Mouse (Mus musculus): Measurements from ENCODE around the gene Rsbn1l. TPM values are rescaled to one million over a fixed set of nuclear protein-coding genes. Genes with fewer than 3 reads are reported as not detected.

Rsbn1l gene
- 3.4 and 4.1 TPM in 2 replicates for polyA plus RNA-seq (2015; fragmentation: Nextera tagmentation; extraction: Ambion mirVana)

DNA sequence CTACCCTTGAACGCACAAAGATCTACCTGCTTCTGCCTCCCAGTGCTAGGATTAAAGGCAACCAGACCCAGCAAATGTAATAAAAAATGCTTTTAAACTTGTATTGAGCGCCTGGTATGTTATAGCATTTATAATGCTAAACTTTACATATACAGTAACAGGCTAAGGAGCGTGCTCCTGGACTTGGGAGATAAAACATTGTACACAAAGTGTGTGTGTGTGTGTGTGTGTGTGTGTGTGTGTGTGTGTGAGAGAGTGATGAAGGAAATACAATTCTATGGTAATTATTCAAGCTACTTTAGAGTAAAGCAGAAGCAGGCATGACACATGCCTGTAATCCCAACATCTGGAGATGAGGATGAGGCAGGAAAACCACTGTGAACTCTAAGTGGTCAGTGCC lies at the start of gene Rsbn1l:
Gene Rsbn1l (minus strand): TSS at position 101 of the 400 bp plus-strand sequence.
- Histone ChIP-seq H3K4me1 (replicated peaks) (peaks cover 9% of the 10 kb centered on the region), H3K36me3 (no peaks in the 10 kb centered on the region), H3K9me3 (no peaks in the 10 kb centered on the region), H3K9ac (no peak within 1 kb of the TSS), H3K4me3 (no peak within 1 kb of the TSS), H3K4me2 (no peak within 1 kb of the TSS), H3K27me3 (no peaks in the 10 kb centered on the region), H3K27ac (replicated peaks) (no peak within 1 kb of the TSS)
- 95% methylated on average over 3 of the region's 3 CpGs for WGBS
- ATAC-seq (ENCODE audit: low FRiP score, low read depth): no peak

DNA sequence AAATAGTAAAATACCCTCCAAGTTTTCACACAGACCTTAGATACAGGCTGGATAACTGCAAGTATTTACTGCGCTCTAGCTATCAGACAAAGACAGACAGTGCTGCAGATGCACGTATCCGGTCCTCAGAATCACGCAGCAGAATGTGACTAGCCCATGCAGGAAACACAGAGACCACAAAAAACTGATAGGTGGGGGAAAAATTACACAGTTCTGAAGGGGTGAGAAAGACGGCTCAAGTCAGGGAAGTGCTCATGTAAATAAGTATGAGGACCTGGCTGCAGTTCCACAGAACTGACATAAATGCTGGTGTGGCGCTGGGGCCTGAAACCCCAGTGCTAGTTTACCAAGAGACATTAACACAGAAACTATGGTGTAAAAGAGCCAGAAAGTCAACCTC lies 46.5 kb upstream of the Rsbn1l start:
- H3K27me3 ChIP-seq: no peaks in the 10 kb centered on the region
- no peaks in the 10 kb centered on the region for H3K4me1 ChIP-seq (replicated peaks)
- no peak overlapping the region for H3K4me2 ChIP-seq
- 94% methylated on average over 6 of the region's 6 CpGs for whole genome bisulfite sequencing
- no peaks in the 10 kb centered on the region for H3K9me3 ChIP-seq
- no peak overlapping the region for H3K4me3 ChIP-seq
- peaks cover 65% of the 10 kb centered on the region for H3K36me3 ChIP-seq
- no peak overlapping the region for H3K9ac ChIP-seq
- H3K27ac ChIP-seq (replicated peaks): no peak overlapping the region
- ATAC-seq (ENCODE audit: low FRiP score, low read depth): no peak

DNA sequence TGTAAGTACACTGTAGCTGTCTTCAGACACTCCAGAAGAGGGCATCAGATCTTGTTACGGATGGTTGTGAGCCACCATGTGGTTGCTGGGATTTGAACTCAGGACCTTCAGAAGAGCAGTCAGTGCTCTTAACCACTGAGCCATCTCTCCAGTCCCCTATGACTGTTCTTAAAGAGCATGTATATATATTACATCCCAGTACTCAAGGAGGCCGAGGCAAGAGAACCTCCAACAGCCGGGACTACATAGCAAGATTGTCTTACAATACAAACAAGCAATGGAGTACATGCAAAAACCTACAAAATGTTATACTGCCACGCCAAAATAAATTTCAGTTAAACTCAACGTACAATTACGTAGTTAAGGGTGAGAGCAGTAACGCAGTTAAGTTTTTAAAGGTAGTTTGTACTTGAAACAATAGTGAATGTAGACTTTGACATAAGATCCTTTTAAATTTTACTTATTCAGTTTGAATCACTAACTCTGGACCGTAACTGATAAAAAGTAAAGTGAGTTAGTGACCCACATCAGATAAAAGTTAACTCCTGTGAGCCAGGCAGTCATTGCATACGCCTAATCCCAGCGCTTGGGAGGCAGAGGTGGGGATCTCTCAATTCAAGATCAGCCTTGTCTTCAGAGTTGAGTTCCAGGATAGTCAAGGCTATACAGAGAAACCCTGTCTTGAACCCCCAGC lies 45.6 kb upstream of the Rsbn1l start:
- Histone ChIP-seq H3K27ac (replicated peaks) (no peak overlapping the region), H3K9me3 (no peaks in the 10 kb centered on the region), H3K4me2 (no peak overlapping the region), H3K9ac (no peak overlapping the region), H3K27me3 (no peaks in the 10 kb centered on the region), H3K4me1 (replicated peaks) (no peaks in the 10 kb centered on the region), H3K4me3 (no peak overlapping the region), H3K36me3 (peaks cover 69% of the 10 kb centered on the region)
- no peak for ATAC-seq (ENCODE audit: low FRiP score, low read depth)
- WGBS: 99% methylated on average over 10 of the region's 10 CpGs

DNA sequence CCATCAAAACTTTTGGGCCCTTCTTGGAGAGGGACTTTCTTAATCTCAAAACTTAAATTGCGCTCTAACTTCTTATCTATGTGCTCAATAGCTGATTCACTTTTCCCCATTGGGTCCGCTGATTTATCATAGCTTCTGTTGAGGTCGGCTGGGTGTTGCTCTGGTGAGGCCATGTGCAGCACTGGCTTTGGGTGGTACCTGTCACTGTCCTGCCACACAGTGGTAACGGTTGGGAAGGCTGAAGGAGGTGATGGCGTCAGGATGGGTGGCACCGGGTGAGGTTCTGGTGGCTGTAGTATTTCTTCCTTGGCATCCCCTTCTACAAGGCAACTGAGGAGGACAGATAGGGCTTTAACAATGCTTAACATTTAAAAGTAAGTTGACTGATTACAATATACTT lies 42.2 kb upstream of the Rsbn1l start:
- Histone ChIP-seq H3K9me3 (no peaks in the 10 kb centered on the region), H3K4me1 (replicated peaks) (no peaks in the 10 kb centered on the region), H3K4me3 (no peak overlapping the region), H3K36me3 (peaks cover 80% of the 10 kb centered on the region), H3K9ac (no peak overlapping the region), H3K27me3 (no peaks in the 10 kb centered on the region), H3K4me2 (no peak overlapping the region), H3K27ac (replicated peaks) (no peak overlapping the region)
- 96% methylated on average over 6 of the region's 6 CpGs for WGBS
- no peak for ATAC-seq (ENCODE audit: low FRiP score, low read depth)

DNA sequence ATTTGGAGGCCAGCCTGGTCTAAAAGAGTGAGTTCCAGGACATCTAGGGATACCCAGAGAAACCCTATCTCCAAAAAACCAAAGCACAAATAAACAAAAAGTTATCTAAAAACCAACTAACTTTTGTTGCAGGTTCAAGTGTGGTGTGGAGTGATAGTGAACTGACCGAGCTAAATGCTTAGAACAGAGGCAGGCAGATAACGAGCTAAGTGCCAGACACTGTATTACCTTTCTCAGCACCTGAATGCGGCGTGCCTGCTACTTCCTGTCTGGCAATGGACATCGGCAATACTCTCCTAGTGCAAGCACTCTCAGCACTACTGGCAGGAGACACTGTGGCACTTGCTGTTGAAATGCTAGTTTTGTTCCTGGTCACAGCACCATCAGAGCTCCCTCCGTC lies 41.4 kb upstream of the Rsbn1l start:
- H3K36me3 ChIP-seq: peaks cover 74% of the 10 kb centered on the region
- H3K27ac ChIP-seq (replicated peaks): no peak overlapping the region
- H3K9ac ChIP-seq: no peak overlapping the region
- no peak overlapping the region for H3K4me2 ChIP-seq
- H3K9me3 ChIP-seq: no peaks in the 10 kb centered on the region
- H3K27me3 ChIP-seq: no peaks in the 10 kb centered on the region
- 97% methylated on average over 6 of the region's 6 CpGs for WGBS
- ATAC-seq (ENCODE audit: low FRiP score, low read depth): no peak
- H3K4me1 ChIP-seq (replicated peaks): no peaks in the 10 kb centered on the region
- no peak overlapping the region for H3K4me3 ChIP-seq

DNA sequence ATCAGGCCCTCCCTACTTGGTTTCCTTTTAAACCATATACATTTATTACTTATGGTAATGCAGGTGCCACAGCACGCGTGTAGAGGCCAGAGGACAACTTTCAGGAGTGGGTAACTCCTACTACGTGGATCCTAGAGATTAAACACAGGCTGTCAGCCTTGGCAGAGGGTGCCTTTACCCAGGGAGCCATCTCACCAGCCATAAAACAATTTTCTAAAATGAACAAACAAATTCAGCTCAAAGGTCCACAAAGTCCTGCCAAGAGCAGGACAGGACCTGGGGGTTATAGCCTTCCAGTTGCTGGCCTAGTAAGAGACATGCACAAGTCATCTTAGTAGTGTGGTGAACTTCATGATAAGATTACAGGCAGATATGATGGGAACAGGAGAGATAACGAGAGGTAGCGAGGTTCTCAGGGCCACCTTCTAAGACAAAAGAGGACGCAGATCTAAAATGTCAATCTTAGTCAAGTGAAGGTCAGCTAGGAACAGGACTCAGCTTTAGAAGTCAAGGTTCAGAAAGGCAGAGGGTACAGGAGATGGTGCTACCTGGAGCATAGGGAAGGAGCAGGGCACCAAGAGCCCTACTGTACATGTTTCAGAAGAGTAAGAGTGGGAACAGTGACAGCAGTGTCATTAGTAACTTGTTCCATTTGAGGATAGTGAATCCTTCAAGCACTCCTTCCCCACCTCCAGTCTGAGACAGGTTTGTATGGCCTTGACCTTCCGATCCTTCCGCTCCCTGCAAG lies 34.0 kb upstream of the Rsbn1l start:
- Histone ChIP-seq H3K27me3 (no peaks in the 10 kb centered on the region), H3K36me3 (peaks cover 57% of the 10 kb centered on the region), H3K9me3 (no peaks in the 10 kb centered on the region), H3K4me1 (replicated peaks) (no peaks in the 10 kb centered on the region), H3K4me3 (no peak overlapping the region), H3K4me2 (no peak overlapping the region), H3K27ac (replicated peaks) (no peak overlapping the region), H3K9ac (no peak overlapping the region)
- WGBS: 94% methylated on average over 8 of the region's 8 CpGs
- ATAC-seq (ENCODE audit: low FRiP score, low read depth): no peak

DNA sequence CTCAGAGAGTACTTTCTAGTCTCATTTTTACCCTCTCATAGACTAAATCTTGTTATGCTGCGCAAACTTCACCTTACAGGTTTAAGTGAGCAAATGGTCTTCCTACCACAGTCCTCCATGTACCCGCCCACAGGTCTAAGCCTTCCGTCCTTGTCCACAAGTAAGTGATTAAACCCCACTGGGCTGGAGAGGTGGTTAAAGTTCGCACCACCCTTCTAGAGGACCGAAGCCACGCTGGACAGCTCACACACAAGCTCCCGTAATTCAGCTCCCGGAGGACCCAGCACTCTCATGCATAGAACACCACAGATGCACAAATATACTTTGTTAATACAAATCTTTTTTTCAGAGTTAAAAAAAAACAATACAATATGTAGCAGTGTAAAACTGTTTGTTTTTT lies 30.1 kb upstream of the Rsbn1l start:
- Histone ChIP-seq H3K4me2 (no peak overlapping the region), H3K9me3 (no peaks in the 10 kb centered on the region), H3K4me1 (replicated peaks) (no peaks in the 10 kb centered on the region), H3K4me3 (no peak overlapping the region), H3K36me3 (peaks cover 50% of the 10 kb centered on the region), H3K27me3 (no peaks in the 10 kb centered on the region), H3K27ac (replicated peaks) (no peak overlapping the region), H3K9ac (no peak overlapping the region)
- 97% methylated on average over 8 of the region's 8 CpGs for WGBS
- no peak for ATAC-seq (ENCODE audit: low FRiP score, low read depth)

DNA sequence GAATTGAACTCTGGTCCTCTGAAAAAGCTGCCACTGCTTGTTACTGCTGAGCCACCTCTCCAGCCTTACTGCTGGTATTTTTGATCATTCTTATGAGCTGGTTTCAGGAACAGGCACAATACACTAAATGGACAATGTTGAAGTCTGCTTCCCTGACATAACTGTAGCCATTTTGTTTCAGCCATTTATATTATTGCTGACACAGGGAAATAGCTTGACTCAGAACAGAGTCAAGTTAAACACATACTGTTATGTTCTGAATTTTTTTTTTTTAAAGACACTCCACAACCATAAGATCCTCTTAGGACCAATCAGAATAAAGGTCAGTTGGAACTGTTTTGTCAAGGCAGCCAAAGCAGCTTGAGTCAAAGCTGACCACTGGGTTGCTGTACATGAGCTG lies 27.3 kb upstream of the Rsbn1l start:
- no peak for ATAC-seq (ENCODE audit: low FRiP score, low read depth)
- no peaks in the 10 kb centered on the region for H3K27me3 ChIP-seq
- H3K4me3 ChIP-seq: no peak overlapping the region
- H3K4me2 ChIP-seq: no peak overlapping the region
- H3K9ac ChIP-seq: no peak overlapping the region
- no peaks in the 10 kb centered on the region for H3K9me3 ChIP-seq
- no peaks in the 10 kb centered on the region for H3K4me1 ChIP-seq (replicated peaks)
- peaks cover 26% of the 10 kb centered on the region for H3K36me3 ChIP-seq
- no peak overlapping the region for H3K27ac ChIP-seq (replicated peaks)

DNA sequence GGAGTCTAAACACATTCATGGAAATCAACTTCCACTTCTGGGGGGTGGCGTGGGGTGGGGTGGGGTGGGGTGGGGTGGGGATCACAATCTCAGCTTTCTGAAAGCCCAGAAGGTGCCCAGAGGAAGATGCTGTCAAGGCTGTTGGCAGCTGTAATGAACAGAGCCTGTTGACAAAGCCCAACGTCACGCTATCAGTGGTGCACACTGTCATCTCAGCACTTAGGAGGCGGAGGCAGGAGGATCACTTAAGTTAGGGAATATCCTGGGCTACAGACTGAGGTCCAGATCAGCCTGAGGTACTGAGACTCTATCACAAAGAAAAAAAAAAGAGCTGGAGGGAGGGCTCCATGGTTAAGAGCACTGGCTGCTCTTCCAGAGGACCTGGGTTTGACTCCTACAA lies 18.5 kb upstream of the Rsbn1l start:
- ATAC-seq (ENCODE audit: low FRiP score, low read depth): no peak
- no peaks in the 10 kb centered on the region for H3K27me3 ChIP-seq
- no peak overlapping the region for H3K27ac ChIP-seq (replicated peaks)
- H3K36me3 ChIP-seq: no peaks in the 10 kb centered on the region
- H3K4me1 ChIP-seq (replicated peaks): no peaks in the 10 kb centered on the region
- H3K4me3 ChIP-seq: no peak overlapping the region
- no peak overlapping the region for H3K9ac ChIP-seq
- no peak overlapping the region for H3K4me2 ChIP-seq
- WGBS: 77% methylated on average over 4 of the region's 4 CpGs
- no peaks in the 10 kb centered on the region for H3K9me3 ChIP-seq

DNA sequence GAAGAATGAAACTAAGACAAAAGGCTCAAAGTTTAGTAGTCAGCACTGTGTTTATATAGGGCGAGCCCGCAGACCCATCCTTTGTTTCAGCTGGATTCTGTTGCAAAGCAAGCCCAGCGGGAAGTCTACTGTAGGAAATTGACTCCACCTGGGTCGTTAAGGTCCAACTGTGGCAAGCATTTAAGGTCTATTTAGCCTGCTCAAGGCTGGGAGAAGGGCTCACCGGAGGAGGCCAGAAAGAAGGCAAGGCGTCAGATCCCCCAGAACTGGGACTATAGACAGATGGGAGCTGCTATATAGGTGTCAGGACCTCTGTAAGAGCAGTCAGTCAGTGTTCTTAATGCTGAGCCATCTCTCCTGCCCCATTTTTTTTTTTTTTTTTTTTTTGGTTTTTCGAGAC lies 17.8 kb upstream of the Rsbn1l start:
- H3K36me3 ChIP-seq: no peaks in the 10 kb centered on the region
- H3K27me3 ChIP-seq: no peaks in the 10 kb centered on the region
- H3K9me3 ChIP-seq: no peaks in the 10 kb centered on the region
- no peak overlapping the region for H3K27ac ChIP-seq (replicated peaks)
- no peak overlapping the region for H3K4me3 ChIP-seq
- H3K4me2 ChIP-seq: no peak overlapping the region
- WGBS: 16% methylated on average over 7 of the region's 7 CpGs
- no peak overlapping the region for H3K9ac ChIP-seq
- ATAC-seq (ENCODE audit: low FRiP score, low read depth): no peak
- no peaks in the 10 kb centered on the region for H3K4me1 ChIP-seq (replicated peaks)

DNA sequence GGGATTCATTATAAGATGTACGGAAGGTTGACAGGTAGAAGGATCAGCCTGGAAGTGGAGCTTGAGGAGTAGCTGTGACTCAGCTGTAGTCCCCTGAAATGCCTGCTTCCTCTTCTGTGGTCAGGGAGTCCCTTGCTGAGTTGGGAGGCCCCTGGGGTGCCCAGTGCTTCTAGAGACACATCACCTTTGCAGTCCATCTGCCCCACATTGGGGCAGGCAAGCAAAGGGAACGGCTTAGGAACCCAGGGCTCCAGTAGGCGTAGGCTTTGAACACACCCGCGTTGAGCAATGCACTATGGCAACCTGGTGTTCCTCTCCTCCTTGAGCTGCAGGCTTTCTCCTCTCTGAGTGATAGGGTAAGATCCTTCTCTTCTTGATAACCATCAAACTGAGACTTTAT lies 16.9 kb upstream of the Rsbn1l start:
- H3K9ac ChIP-seq: no peak overlapping the region
- H3K4me2 ChIP-seq: no peak overlapping the region
- 60% methylated on average over 5 of the region's 5 CpGs for WGBS
- ATAC-seq (ENCODE audit: low FRiP score, low read depth): no peak
- H3K27ac ChIP-seq (replicated peaks): no peak overlapping the region
- no peak overlapping the region for H3K4me3 ChIP-seq
- H3K4me1 ChIP-seq (replicated peaks): no peaks in the 10 kb centered on the region
- H3K36me3 ChIP-seq: no peaks in the 10 kb centered on the region
- H3K27me3 ChIP-seq: no peaks in the 10 kb centered on the region
- no peaks in the 10 kb centered on the region for H3K9me3 ChIP-seq

DNA sequence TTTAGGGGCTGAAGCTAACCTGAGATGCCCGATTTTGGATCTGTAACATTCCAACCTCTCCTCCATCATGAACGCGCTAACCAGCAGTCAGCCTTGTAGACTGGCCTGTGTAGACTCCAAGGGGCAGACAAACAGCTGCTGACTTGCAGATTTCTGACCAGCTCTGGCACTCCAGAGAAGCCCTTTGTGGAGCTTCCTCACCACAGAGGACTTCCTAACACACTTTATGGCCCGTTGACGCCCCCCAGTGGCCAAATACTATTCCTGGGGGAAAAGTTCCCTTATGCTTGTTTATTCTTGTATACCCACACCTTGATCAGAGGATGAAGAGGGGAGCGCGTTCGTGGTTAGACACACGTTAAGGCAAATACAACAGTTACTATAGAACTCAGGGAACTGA lies 12.8 kb upstream of the Rsbn1l start:
- no peaks in the 10 kb centered on the region for H3K4me1 ChIP-seq (replicated peaks)
- H3K4me3 ChIP-seq: no peak overlapping the region
- WGBS: 70% methylated on average over 9 of the region's 9 CpGs
- no peaks in the 10 kb centered on the region for H3K27me3 ChIP-seq
- no peak for ATAC-seq (ENCODE audit: low FRiP score, low read depth)
- no peak overlapping the region for H3K4me2 ChIP-seq
- H3K36me3 ChIP-seq: no peaks in the 10 kb centered on the region
- no peaks in the 10 kb centered on the region for H3K9me3 ChIP-seq
- no peak overlapping the region for H3K9ac ChIP-seq
- H3K27ac ChIP-seq (replicated peaks): no peak overlapping the region

DNA sequence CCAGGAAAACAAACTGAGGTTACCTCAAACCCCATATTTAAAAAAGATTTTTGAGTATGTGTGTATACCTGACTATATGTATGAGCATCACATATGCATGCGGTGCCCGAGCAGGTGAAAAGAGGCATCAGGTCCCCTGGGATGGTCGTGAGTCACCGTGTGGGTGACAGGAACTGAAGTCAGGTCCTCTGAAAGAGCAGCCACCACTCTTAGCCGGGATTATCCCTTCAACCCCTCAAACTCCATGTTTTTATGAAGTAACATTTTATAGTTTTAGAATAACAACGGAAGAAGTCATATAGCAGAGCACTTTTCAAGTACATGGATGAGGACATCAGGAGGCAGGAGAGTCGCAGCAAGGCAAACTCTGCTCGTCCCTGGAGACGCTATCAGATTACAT lies 12.3 kb upstream of the Rsbn1l start:
- WGBS: 70% methylated on average over 9 of the region's 9 CpGs
- no peak overlapping the region for H3K4me3 ChIP-seq
- H3K36me3 ChIP-seq: no peaks in the 10 kb centered on the region
- H3K9me3 ChIP-seq: no peaks in the 10 kb centered on the region
- H3K4me2 ChIP-seq: no peak overlapping the region
- H3K4me1 ChIP-seq (replicated peaks): no peaks in the 10 kb centered on the region
- H3K9ac ChIP-seq: no peak overlapping the region
- no peak overlapping the region for H3K27ac ChIP-seq (replicated peaks)
- no peak for ATAC-seq (ENCODE audit: low FRiP score, low read depth)
- H3K27me3 ChIP-seq: no peaks in the 10 kb centered on the region
